Mouse (Mus musculus): Measurements from ENCODE around the gene Bcl2.

DNA sequence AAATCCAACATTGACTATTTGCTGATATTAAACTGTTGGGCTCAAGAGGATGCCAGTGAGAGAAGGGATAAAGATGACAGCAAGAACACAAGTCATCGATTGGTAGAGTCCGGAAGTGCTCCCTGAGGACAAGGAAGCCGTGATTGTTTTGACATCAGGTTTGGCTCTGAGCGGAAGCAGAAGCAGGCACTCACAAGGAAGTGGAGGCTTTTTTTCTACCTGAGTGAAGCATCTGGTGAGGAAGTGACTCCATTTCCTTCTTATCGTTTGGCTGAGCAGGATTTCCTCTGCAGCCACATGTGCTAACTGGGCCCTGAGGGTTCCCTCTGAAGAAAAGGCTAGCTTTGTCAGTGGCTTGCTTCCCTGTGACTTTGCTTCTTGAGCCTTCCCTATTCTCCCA lies 165.0 kb downstream of the Bcl2 start:
- TF ChIP-seq CTCF (IDR thresholded peaks at IDR 0.05) (no peak), POLR2A (IDR thresholded peaks at IDR 0.05; ENCODE audit: insufficient read depth, low read depth, low read length) (no peak)

Measured in heart, adult 2 months (tissue).